In the genomic region with DNA sequence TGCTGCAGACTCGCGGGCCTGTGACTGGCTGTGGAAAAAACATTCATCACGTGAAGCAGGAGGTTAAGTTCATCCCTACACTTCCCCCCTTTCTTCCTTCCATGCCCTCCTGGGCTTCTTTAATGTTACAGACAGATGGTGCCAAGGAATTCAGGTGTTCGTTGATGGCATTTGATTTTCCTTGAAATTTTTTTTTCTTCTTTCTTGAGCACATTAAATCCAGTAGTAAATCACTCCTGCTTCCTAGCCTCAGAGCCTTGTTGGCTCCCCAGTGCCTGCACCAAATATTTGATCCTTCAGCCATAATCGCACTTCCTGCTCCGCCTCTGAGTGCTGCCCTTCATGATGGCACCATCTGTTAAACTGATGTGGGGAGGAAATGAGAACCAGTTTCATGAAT, we compare ENCODE assay signal across 18 mouse cellular contexts.
"Had no signal": no experiment of that assay in that cellular context is flagged by ENCODE, and none has a peak within 500 bp of the region (broad histone marks: within the 10 kb centered on the region; RNA-seq: fewer than 3 reads in every experiment).

No protein-coding gene starts in this region.

- H3K4me3 ChIP-seq: layer of hippocampus, adult 2 months; liver, embryonic 13.5 days; midbrain, embryonic 10.5 days; midbrain, embryonic 13.5 days; myocyte; neural tube, embryonic 13.5 days; stomach, embryonic 15.5 days had no signal

- H3K36me3 ChIP-seq: liver, embryonic 13.5 days; midbrain, embryonic 10.5 days; midbrain, embryonic 13.5 days; neural tube, embryonic 13.5 days; stomach, embryonic 15.5 days had no signal

- H3K4me1 ChIP-seq: liver, embryonic 13.5 days; midbrain, embryonic 10.5 days; midbrain, embryonic 13.5 days; neural tube, embryonic 13.5 days; stomach, embryonic 15.5 days had no signal

- H3K27ac ChIP-seq: layer of hippocampus, adult 2 months; liver, embryonic 13.5 days; midbrain, embryonic 10.5 days; midbrain, embryonic 13.5 days; stomach, embryonic 15.5 days had no signal

- H3K9ac ChIP-seq: liver, embryonic 13.5 days; midbrain, embryonic 13.5 days; neural tube, embryonic 13.5 days; stomach, embryonic 15.5 days had no signal

- DNase-seq: kidney, adult 9 months; kidney, postnatal 25 days; layer of hippocampus, adult 9-11 months; liver, embryonic 13.5 days; lung, adult 2 months; lung, postnatal 14 days; lung, postnatal 4 days; retina, postnatal 1 day; right cerebral cortex, postnatal 25 days; spleen, adult 18-20 months; thymus, postnatal 25 days had no signal

- ATAC-seq: midbrain, embryonic 13.5 days; midbrain, embryonic 16.5 days had no signal

- H3K27me3 ChIP-seq: liver, embryonic 13.5 days; midbrain, embryonic 13.5 days; neural tube, embryonic 13.5 days; stomach, embryonic 15.5 days had no signal

- H3K4me2 ChIP-seq: liver, embryonic 13.5 days; midbrain, embryonic 13.5 days; neural tube, embryonic 13.5 days; stomach, embryonic 15.5 days had no signal

- H3K9me3 ChIP-seq: liver, embryonic 13.5 days; midbrain, embryonic 10.5 days; midbrain, embryonic 13.5 days; neural tube, embryonic 13.5 days; stomach, embryonic 15.5 days had no signal
